Mouse (Mus musculus) lung, adult 2 months (tissue): ENCODE data around the gene Col23a1.

Experiments used
- CTCF ChIP-seq: fragments of 200-500 bp; IDR thresholded peaks from 2 replicates; pipeline ENCODE4 v1.5.1; 2011; ENCODE audit warnings: mild to moderate bottlenecking, low read length, control low read depth; ENCODE audit not compliant: insufficient read depth
- POLR2A ChIP-seq: fragments of 200-500 bp; IDR thresholded peaks from 2 replicates; pipeline ENCODE4 v1.6.1; 2011; ENCODE audit warnings: low read depth, mild to moderate bottlenecking, control low read depth, low read length, borderline replicate concordance; ENCODE audit errors: extremely low read depth

DNA sequence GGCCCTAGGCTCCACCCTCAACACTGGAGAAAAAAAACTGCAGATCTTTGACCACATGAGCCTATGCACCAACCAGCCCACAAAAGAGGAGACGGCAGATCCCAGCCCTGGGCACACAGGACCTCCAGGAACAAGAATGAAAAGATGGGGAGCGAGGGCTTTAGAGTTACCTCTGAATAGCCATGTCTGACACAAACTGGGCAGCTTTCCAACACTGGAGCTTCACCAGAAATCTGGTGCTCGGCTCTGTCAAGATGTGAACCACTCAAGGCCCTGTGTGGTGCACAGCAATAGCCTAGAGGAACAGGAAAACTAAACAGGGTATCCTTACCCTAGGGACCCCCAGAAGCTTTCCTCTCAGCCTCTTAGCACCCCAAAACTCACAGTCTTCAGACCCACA, 215.2 kb downstream of the Col23a1 start:
- TF ChIP-seq CTCF (no peak), POLR2A (no peak)
